Mouse (Mus musculus) adrenal gland (tissue): ENCODE measurements around the gene Il17ra.

Source experiments
- intact Hi-C: fragments of 180-260 bp; cut with DNase I; formaldehyde crosslinking; loops from one replicate; pipeline ENCODE4 v1.15.1; 2025

Gene Il17ra

DNA sequence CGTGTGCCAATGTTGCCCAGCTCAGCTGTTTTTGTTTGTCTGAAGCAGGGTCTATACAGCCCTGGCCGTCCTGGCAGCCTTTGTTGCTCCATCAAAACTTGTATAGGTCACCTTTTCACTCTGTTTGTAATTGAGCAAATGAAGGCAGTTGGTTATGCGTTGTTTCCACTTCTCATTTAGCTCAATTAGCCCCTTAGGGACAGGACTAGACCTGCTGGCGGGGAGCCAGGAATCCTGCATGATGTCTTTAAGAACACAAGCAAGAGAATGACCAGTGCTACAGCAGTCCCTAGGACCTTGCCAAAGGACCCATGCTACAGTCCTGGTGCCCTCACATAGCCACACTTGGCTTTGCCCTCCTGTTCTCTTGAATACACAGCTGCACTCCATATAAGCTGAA, 42.5 kb downstream of the Il17ra start:
- intact Hi-C loops: no loop called here

DNA sequence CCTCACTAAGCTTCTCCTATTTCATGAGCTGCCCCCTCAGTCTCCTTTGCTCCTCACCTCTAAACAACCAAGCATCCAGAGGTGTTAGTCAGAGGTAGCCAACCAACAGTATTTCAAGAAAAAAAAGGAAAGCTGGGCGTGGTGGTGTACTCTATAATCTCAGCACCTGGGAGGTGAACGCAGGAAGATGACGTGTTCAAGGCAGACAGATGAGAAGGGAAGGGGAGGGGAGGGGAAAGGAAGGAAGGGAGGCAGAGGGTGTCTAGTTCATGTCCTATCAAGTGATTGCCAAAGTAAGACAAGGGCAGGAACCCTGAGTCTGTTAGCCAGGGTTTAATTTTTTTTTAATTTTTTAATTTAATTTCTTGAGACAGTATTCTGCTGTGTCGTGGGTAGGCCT, 45.6 kb downstream of the Il17ra start:
- intact Hi-C loops: no loop called here

DNA sequence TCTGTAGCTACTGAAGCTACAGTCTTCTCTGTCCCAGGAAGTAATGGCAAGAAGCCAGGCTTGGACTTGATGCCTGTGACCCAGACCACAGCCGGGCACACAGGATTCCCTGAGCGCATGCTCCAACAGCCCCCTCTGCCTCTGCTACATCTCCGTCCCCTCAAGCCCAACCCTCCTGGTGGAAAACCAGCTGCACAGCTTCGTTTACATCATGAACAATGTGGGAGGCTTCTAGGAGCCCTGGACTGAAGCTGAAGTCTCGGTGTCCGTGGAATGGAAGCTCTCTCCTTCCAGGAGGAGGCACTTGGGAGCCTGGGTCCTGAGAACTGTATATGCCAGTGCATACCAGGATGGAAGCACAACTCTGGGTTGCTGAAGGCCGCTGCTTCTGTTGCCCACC, 46.9 kb downstream of the Il17ra start:
- intact Hi-C loops: no loop called here

DNA sequence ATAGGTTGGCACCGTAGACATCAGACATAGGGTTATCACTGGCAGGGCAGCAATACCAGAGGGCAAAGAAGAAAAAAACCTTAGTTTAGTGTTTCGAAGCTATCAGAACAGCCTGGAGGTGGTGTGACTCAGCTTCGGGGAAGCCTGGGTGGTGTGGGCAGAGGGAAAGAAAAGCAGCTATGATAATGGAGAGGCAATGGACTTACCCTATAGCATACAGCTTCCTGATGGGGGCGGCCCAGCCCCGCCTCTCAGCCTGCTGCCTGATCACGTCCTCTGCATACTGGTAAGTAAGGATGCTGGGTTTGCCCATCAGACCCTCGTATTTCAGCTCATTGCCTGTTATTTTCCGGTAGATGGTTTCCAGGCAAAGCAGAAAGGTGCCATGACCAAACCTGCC, 47.4 kb downstream of the Il17ra start:
- intact Hi-C loops: no loop called here

DNA sequence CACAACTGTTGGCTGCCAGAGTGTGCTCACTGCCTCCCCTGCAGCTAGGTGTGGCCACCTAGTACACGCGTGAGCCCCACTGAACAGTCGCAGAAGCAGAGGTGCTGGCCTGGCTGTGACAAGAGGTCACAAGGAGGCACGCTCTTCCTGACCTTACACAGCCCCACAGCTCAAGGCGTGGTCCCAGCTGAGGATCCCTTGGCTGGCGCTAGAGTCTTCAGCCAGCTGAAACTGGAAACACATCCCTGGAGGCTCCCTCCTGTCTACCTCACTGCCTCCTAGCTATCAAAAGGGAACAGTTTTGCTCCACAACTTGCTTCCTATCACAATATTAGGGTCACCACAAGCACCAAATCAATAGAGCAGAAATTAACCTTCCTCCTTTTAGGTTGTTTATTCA, 48.2 kb downstream of the Il17ra start:
- intact Hi-C loops: no loop called here

DNA sequence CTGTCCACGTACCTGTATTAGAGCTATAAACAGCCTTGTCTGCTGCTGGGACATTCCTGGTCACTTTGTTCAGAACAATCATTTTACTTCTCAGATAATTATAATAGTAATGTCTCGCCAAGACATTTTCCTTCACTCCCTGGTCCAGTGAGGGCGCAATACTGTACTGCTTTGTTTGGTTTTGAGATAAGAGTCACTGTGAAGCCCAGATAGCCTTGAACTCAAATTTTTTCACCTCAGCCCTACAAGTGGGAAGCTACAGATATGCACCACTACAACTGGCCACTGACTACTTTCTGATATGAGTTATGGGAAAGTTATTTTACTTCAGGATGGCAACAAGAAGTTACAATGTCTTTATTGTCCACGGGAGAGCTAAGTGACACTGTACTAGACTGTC, 53.4 kb downstream of the Il17ra start:
- intact Hi-C loops: no loop called here

DNA sequence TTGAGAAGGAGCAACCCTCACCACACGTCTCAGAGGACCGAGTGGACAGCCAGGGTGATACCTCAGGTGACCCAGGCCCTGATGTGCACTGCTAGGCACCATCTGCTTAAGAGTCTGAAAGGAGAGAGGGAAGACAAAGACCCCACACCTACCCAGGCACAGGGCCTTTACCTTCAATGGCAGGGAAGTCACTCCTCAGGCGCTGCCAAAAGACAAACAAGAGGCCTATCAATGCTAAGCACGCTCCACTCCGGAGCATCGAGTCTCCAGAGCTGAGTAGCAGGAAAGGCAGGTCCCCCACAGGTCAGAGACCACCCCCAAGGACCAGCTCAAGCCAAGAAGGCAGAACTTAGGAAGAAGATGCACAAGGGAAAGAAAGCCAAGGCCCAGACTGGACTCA, 53.8 kb downstream of the Il17ra start:
- intact Hi-C loops: no loop called here

DNA sequence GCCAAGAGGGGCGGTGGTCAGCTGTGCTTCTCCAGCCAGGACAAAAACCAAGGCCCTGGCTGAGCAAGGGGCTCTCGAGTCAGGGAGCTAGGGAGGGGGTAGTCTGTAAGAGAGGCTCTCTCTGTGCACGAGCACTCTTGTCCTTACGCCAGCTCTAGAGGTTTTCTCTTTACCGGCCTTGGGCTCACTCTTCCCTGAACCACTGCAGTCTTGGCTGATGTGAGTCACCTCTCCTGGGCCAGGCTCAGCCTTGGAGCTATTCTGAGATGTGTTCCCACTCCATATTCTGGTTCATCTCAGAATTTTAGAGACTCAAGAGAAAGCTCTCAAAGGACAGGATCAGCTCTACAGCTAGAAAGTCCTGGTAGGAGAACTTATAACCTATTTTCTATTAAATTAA, 54.3 kb downstream of the Il17ra start:
- intact Hi-C loops: no loop called here

DNA sequence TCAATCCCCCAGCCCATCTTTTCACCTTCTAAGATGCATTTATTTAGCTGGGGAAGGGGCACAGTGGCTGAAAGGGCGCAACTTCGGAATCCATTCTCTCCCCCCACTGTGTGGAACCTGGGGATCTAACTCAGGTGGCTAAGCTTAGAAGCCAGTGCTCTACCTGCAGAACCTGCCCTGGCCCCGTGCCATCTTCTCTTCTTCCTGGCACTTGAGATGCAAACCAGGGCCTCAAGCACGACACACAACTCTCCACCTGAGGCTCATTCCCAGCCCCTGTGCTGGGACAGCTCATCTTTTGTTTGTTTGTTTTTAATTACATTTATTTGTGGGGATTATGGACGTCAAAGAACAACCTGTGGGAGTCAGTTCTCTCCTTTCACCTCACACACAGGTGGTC, 56.6 kb downstream of the Il17ra start:
- intact Hi-C loops: no loop called here

DNA sequence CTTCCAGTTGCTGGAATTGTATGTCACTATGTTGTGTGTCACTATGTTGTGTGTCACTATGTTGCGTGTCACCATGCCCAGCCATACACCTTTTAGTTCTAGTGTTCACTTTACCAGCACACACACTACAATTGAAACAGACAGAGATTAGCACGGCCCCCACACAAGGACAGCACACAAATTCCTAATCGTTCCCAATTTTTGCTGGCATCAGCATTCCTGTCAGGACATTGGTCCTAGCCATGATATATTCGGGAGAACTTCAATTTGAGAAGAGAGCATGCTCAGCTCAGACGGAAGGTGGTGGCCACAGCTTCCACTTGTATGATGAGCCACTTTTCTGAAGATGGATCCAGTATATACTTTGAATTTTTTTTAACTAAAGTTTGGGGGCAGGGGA, 61.7 kb downstream of the Il17ra start:
- intact Hi-C loops: no loop called here

DNA sequence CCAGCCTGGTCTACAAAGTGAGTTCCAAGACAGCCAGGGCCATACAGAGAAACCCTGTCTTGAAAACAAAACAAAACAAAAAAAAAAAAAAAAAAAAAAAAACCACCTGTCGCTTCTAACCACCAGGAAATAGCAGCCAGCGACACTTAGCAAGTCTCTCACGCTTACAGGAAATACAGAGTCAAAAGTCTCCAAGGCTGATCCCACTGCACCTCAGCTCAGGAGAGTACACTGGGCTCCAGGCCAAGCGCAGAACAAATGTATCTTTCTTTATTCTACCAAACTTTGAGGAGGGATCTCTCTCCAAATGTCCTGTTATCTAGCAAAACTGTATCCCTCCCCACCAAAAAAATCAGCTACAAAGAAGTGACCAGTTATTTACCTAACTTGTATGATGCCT, 66.1 kb downstream of the Il17ra start:
- intact Hi-C loops: no loop called here

DNA sequence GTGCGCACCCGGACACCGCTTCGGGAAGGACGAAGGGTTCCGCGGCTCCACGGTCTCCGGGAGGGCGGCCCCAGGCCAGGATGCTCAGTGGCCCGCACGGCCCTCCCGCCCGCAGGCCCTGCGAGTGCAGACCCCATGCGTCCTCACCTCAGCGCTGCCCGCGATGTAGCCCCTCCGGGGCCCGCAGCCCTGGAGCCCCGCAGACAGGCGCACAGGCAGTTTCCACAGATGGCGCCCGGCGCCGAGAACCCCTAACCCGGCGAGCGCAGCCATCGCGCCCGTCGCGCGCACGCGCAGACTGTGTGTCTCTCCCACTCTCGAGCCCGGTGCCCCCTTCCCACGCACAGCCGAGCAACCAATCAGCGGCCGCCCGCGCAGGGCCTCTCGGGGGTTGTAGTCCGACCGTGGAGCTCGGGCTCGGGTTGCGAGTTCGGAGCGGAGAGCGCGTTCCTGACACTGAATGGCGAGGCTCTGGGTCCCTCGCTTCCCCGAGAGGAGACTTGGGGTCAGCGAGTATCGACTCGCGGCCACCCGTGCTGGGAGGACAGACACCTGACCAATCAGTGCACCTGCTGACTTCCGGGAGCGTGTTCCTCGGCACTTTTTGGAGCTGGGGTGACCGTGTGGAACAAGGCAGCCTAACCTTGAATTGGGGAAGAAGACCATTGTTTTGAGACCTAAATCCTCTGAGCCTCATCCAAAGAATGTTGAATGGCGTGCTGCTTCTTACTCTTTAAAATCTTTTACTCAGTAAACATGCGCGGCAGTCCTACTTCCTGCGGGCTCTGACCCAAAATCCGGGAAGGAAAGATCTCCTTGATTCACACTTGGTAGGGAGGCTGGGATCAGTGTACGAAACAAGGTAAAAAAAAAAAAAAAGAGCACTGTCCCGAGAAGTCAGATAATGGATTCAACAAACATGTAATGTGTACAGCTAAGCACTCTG, 68.2 kb downstream of the Il17ra start, which contains the start of gene Hdhd5:
Hdhd5 (minus strand) TSS at position 300 of the 946 bp plus-strand sequence.
- intact Hi-C loops: loop anchor here (10.0 kb wide), 1 partner anchor 304 kb away; the partner anchor contains the start of gene Bcl2l13

DNA sequence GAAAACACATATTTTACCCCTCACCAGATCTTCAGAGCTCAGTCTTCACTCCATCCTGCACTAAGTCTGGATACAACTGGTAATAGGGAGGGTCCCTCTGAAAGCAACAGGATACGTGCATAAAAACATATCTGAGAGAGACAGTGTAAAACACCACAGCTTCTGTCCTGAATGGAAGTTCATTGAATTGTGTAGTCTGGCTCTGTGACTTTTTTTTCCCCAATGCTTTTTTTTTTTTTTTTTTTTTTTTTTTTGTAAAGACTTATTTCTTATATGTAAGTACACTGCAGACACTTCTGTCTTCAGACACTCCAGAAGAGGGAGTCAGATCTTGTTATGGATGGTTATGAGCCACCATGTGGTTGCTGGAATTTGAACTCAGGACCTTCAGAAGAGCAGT, 69.5 kb downstream of the Il17ra start:
- intact Hi-C loops: loop anchor here (10.0 kb wide), 1 partner anchor 302 kb away; the partner anchor contains the start of gene Bcl2l13

DNA sequence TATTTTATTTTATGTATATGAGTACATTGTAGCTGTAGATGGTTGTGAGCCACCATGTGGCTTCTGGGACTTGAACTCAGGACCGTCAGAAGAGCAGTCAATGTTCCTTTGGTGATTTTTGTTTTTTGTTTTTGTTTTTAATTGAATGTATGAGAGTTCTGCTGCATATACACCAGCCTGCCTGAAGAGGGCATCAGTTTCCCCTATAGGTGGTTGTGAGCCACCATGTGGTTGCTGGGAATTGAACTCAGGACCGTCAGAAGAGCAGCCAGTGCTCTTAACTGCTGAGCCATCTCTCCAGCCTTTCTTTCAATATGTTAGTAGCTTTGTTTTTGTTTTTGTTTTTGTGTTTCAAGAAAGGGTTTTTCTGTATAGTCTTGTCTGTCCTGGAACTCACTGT, 73.3 kb downstream of the Il17ra start:
- intact Hi-C loops: loop anchor here (5.0 to 10.0 kb wide), 2 partner anchors 131 to 298 kb away; partner anchors contain the start of genes Bcl2l13 and Cecr2
